Mouse (Mus musculus): ENCODE measurements at regions not wholly inside any gene's neighbourhood (a gene's known extent, or its start where the extent isn't known, plus 50 kb on each side); places are given as distances from the start of the nearest gene placed in this dataset.

DNA sequence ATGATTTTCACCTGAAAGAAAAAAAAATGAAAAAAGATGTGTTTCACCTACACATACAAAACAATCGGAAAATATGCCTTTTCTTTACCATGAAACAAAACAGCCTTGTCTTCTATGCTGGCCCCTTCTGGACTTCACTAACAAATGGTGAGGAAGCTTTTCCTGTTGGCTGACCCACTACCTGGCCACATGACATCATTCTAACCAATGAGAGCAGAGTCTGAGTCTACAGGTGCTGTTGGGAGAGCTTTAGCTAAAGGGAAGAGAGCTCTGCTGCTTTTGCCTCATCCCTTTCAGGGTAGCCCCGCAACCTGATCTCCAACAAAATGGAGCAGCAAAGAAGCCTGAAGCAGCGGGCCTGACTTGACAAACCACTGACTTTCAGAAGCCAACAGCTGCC, 120.5 kb upstream of the Smarca2 start:
- no peak overlapping the region for H3K27ac ChIP-seq (ENCODE audit: control insufficient read depth, insufficient read depth, low read depth, low read length)
- peak overlapping the region; percentile 3; the same call in 1 of the 2 replicates for H3K4me3 ChIP-seq (ENCODE audit: control insufficient read depth, low read depth, low read length)
- no peaks in the 10 kb centered on the region for H3K36me3 ChIP-seq (ENCODE audit: control insufficient read depth, insufficient read depth, low read length)
- no peaks in the 10 kb centered on the region for H3K27me3 ChIP-seq (ENCODE audit: control insufficient read depth, insufficient read depth, low read length)
- TF ChIP-seq POLR2A (IDR thresholded peaks at IDR 0.05; ENCODE audit: control insufficient read depth, low read depth, low read length): no peak
- TF ChIP-seq CTCF (IDR thresholded peaks at IDR 0.05; ENCODE audit: control insufficient read depth, insufficient read depth, insufficient replicate concordance, low read depth, low read length): no peak
- H3K4me1 ChIP-seq (ENCODE audit: control insufficient read depth, insufficient read depth, low read length): peaks cover 2% of the 10 kb centered on the region; the same call in 1 of the 2 replicates

DNA sequence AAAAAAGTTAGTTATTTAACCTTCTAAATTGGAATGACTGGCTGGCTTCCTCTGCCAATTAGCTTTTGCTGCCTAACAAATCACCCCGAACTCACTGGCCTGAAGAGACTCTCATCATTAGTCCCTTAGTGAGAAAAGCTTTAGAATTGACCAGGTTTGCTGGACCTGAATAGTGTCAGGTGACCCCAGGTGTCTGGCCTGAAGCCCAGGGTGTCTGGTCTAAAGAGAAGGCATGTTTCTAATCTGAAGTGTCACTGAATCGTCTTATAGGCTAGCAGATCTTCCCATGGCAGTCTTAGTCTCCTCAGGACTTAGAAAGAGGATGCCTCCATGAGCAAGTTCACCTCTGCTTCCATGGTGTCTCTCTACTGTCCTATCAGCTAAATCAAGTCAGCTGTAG, 112.0 kb upstream of the Smarca2 start:
- Histone ChIP-seq H3K27me3 (ENCODE audit: control insufficient read depth, insufficient read depth, low read length) (no peaks in the 10 kb centered on the region), H3K27ac (ENCODE audit: control insufficient read depth, insufficient read depth, low read depth, low read length) (no peak overlapping the region), H3K36me3 (ENCODE audit: control insufficient read depth, insufficient read depth, low read length) (no peaks in the 10 kb centered on the region), H3K4me3 (ENCODE audit: control insufficient read depth, low read depth, low read length) (no peak overlapping the region), H3K4me1 (ENCODE audit: control insufficient read depth, insufficient read depth, low read length) (no peaks in the 10 kb centered on the region)
- TF ChIP-seq POLR2A (IDR thresholded peaks at IDR 0.05; ENCODE audit: control insufficient read depth, low read depth, low read length): no peak
- TF ChIP-seq CTCF (IDR thresholded peaks at IDR 0.05; ENCODE audit: control insufficient read depth, insufficient read depth, insufficient replicate concordance, low read depth, low read length): no peak

GRCm38 (mm10) chr19:26501064-26501463, 103.8 kb upstream of the Smarca2 start:
- no peaks in the 10 kb centered on the region for H3K36me3 ChIP-seq (ENCODE audit: control insufficient read depth, insufficient read depth, low read length)
- H3K27me3 ChIP-seq (ENCODE audit: control insufficient read depth, insufficient read depth, low read length): no peaks in the 10 kb centered on the region
- TF ChIP-seq CTCF (IDR thresholded peaks at IDR 0.05; ENCODE audit: control insufficient read depth, insufficient read depth, insufficient replicate concordance, low read depth, low read length) (no peak), POLR2A (IDR thresholded peaks at IDR 0.05; ENCODE audit: control insufficient read depth, low read depth, low read length) (no peak)
- H3K27ac ChIP-seq (ENCODE audit: control insufficient read depth, insufficient read depth, low read depth, low read length): no peak overlapping the region
- no peak overlapping the region for H3K4me3 ChIP-seq (ENCODE audit: control insufficient read depth, low read depth, low read length)
- H3K4me1 ChIP-seq (ENCODE audit: control insufficient read depth, insufficient read depth, low read length): no peaks in the 10 kb centered on the region

DNA sequence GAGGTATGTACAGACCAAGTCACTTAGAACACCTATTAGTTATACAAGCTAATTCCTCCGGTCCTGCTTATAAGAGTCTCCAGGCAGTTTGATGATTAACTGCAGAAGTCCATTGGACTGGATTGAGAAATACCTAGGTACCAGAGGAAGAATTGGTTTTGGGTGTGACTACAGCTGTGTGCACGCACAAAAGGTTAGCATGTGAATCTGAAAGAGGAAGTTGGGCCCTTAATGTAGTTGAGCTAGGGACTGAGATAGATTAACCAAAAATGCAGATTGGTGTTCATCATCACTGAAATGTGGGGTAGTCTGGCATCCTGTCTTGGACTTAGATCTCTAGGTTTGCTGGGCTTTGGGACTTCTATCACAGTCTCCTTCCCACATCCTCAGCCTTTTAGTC, 100.8 kb upstream of the Smarca2 start:
- no peak for TF ChIP-seq POLR2A (IDR thresholded peaks at IDR 0.05; ENCODE audit: control insufficient read depth, low read depth, low read length)
- TF ChIP-seq CTCF (IDR thresholded peaks at IDR 0.05; ENCODE audit: control insufficient read depth, insufficient read depth, insufficient replicate concordance, low read depth, low read length): no peak
- H3K4me1 ChIP-seq (ENCODE audit: control insufficient read depth, insufficient read depth, low read length): no peaks in the 10 kb centered on the region
- no peak overlapping the region for H3K27ac ChIP-seq (ENCODE audit: control insufficient read depth, insufficient read depth, low read depth, low read length)
- no peaks in the 10 kb centered on the region for H3K36me3 ChIP-seq (ENCODE audit: control insufficient read depth, insufficient read depth, low read length)
- H3K27me3 ChIP-seq (ENCODE audit: control insufficient read depth, insufficient read depth, low read length): no peaks in the 10 kb centered on the region
- H3K4me3 ChIP-seq (ENCODE audit: control insufficient read depth, low read depth, low read length): no peak overlapping the region

DNA sequence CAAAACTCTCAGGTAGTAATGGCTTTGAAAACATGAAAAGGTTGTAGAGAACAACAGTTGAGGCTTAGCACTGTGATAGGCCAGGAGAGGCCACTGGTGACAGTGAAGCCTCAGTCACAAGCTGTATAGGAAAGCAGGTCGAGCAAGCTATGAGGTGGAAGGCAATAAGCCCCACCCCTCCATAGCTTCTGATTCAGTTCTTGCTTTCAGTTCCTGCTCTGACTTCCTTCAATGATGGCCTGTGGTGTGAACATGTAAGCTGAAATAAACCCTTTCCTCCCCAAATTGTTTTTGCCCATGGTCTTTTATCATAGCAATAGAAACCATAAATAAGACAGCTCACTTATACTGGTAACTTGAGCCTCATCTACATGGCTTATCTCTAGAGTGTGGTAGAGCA, 98.0 kb upstream of the Smarca2 start:
- Histone ChIP-seq H3K27me3 (ENCODE audit: control insufficient read depth, insufficient read depth, low read length) (no peaks in the 10 kb centered on the region), H3K27ac (ENCODE audit: control insufficient read depth, insufficient read depth, low read depth, low read length) (no peak overlapping the region), H3K4me3 (ENCODE audit: control insufficient read depth, low read depth, low read length) (no peak overlapping the region), H3K4me1 (ENCODE audit: control insufficient read depth, insufficient read depth, low read length) (no peaks in the 10 kb centered on the region), H3K36me3 (ENCODE audit: control insufficient read depth, insufficient read depth, low read length) (no peaks in the 10 kb centered on the region)
- TF ChIP-seq POLR2A (IDR thresholded peaks at IDR 0.05; ENCODE audit: control insufficient read depth, low read depth, low read length) (no peak), CTCF (IDR thresholded peaks at IDR 0.05; ENCODE audit: control insufficient read depth, insufficient read depth, insufficient replicate concordance, low read depth, low read length) (no peak)

DNA sequence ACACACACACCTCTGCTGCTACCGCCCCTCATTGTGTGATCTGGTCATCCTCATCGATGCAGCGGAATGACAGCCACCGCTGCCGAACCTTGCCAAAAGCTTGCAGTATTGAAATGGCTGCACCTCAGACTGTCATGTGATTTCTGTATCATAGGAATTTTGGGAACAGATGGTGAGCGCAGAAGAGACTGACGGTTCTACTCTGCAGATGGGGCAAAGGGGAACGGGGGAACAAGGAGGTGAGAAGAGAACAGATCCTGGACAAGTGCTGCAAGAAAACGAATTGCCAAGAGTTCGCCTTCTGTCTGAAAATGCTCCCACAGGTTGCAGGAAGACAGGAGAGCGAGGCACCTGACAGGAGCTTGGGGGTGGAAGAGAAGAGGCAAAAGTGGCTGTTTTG, 96.9 kb upstream of the Smarca2 start:
- Histone ChIP-seq H3K4me1 (ENCODE audit: control insufficient read depth, insufficient read depth, low read length) (no peaks in the 10 kb centered on the region), H3K4me3 (ENCODE audit: control insufficient read depth, low read depth, low read length) (no peak overlapping the region), H3K27ac (ENCODE audit: control insufficient read depth, insufficient read depth, low read depth, low read length) (no peak overlapping the region), H3K36me3 (ENCODE audit: control insufficient read depth, insufficient read depth, low read length) (no peaks in the 10 kb centered on the region), H3K27me3 (ENCODE audit: control insufficient read depth, insufficient read depth, low read length) (no peaks in the 10 kb centered on the region)
- TF ChIP-seq POLR2A (IDR thresholded peaks at IDR 0.05; ENCODE audit: control insufficient read depth, low read depth, low read length) (no peak), CTCF (IDR thresholded peaks at IDR 0.05; ENCODE audit: control insufficient read depth, insufficient read depth, insufficient replicate concordance, low read depth, low read length) (no peak)

DNA sequence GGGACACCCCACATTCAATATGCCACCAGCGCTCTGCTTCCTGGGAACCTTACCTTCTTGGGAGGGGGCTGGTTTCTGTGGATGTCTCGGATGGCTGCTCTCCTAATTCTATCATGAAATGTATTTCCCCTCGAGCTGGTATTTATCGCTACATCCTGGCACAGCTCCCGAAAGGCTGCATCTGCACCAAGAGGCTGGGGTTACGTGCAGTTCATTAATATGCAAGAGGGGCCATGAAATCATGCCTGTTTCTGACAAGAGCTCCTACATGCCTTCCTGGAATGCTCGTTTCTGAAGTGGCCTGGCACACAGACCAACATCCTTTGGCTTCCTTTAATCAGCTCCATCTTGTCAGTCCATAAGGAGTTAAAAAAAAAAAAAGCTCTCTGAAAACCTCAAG, 96.2 kb upstream of the Smarca2 start:
- no peak for TF ChIP-seq CTCF (IDR thresholded peaks at IDR 0.05; ENCODE audit: control insufficient read depth, insufficient read depth, insufficient replicate concordance, low read depth, low read length)
- TF ChIP-seq POLR2A (IDR thresholded peaks at IDR 0.05; ENCODE audit: control insufficient read depth, low read depth, low read length): no peak

DNA sequence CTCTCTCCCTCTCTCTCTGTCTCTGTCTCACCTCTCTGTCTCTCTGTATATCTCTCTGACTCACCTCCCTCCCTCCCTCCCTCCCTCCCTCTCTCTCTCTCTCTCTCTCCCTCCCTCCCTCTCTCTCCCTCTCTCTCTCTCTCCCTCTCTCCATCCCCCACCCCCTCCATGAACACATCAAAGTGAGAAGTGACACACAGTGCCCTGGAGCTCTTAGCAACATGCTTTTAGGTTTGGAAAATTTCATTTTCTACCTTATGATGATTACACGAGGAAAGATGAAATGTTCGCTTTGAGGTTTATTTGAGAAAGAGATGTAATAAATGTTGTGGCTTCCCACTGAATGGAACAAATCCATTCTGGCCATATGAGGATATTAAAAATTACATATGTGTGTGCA, 95.6 kb upstream of the Smarca2 start:
- Histone ChIP-seq H3K4me1 (ENCODE audit: control insufficient read depth, insufficient read depth, low read length) (no peaks in the 10 kb centered on the region), H3K27ac (ENCODE audit: control insufficient read depth, insufficient read depth, low read depth, low read length) (no peak overlapping the region), H3K4me3 (ENCODE audit: control insufficient read depth, low read depth, low read length) (no peak overlapping the region), H3K27me3 (ENCODE audit: control insufficient read depth, insufficient read depth, low read length) (no peaks in the 10 kb centered on the region), H3K36me3 (ENCODE audit: control insufficient read depth, insufficient read depth, low read length) (no peaks in the 10 kb centered on the region)
- TF ChIP-seq CTCF (IDR thresholded peaks at IDR 0.05; ENCODE audit: control insufficient read depth, insufficient read depth, insufficient replicate concordance, low read depth, low read length) (no peak), POLR2A (IDR thresholded peaks at IDR 0.05; ENCODE audit: control insufficient read depth, low read depth, low read length) (no peak)

More for the DNA sequence above, 96.2 kb upstream of the Smarca2 start:
- H3K4me3 ChIP-seq (ENCODE audit: control insufficient read depth, low read depth, low read length): no peak overlapping the region
- H3K27ac ChIP-seq (ENCODE audit: control insufficient read depth, insufficient read depth, low read depth, low read length): no peak overlapping the region
- no peaks in the 10 kb centered on the region for H3K36me3 ChIP-seq (ENCODE audit: control insufficient read depth, insufficient read depth, low read length)
- H3K4me1 ChIP-seq (ENCODE audit: control insufficient read depth, insufficient read depth, low read length): no peaks in the 10 kb centered on the region
- H3K27me3 ChIP-seq (ENCODE audit: control insufficient read depth, insufficient read depth, low read length): no peaks in the 10 kb centered on the region

Data from testis, adult 2 months (tissue).